Mouse (Mus musculus): Measurements from ENCODE around the gene St3gal3.

- TF ChIP-seq CTCF (IDR thresholded peaks at IDR 0.05; ENCODE audit: extremely low read depth, insufficient read length, insufficient replicate concordance, low read depth, low read length) (no peak), POLR2A (IDR thresholded peaks at IDR 0.05; ENCODE audit: low read depth, low read length) (no peak)
These were observed 27.4 kb upstream of the St3gal3 start for GRCm38 (mm10) chr4:118162123-118162522.
